Mouse (Mus musculus): ENCODE results near the gene Sfrp5. TPM values are rescaled to one million over a fixed set of nuclear protein-coding genes. Genes with fewer than 3 reads are reported as not detected.

Sfrp5 gene
- polyA plus RNA-seq, 1 experiment: 0.10 TPM

DNA sequence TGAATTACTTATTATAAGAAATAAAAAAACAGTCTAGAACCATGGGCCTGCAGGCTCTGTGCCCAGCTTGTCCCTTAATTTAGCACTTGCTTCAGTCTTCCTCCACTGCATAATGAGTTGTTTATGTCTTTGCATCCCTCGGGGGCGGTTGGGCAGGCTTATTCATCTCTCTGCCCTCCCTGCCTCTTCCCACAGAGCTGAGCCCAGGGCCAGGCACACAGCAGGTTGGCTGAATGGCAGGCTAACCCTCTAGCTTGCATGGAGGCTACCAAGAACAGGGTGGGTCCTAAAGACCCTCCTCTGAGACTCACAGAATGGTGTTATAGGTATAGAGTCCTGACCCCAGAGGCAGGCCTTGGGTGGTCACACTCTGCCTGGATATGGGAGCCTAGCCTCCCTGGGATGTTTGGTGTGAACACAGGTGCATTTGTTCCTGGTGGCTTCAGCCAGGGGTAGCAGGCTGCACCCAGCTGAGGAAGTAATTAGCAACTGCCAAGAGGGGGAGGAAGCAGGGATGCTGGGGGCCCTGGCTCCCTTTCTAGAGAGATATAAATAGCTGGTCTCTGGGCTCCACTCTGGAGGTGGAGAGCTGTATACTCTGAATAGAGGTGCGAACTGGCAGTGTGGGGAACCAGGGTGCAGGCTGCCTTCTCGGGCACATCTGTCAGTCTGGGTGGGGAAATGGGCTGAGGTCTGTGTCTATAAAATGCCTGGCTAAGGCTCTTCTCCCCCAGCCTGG lies 35.7 kb upstream of the Sfrp5 start:
- Histone ChIP-seq H3K4me3 (ENCODE audit: control insufficient read depth, low read depth, low read length) (no peak overlapping the region), H3K27me3 (ENCODE audit: control insufficient read depth, insufficient read depth, low read length) (no peaks in the 10 kb centered on the region), H3K27ac (ENCODE audit: control insufficient read depth, insufficient read depth, low read depth, low read length) (no peak overlapping the region), H3K4me1 (ENCODE audit: control insufficient read depth, insufficient read depth, low read length) (no peaks in the 10 kb centered on the region), H3K36me3 (ENCODE audit: control insufficient read depth, insufficient read depth, low read length) (no peaks in the 10 kb centered on the region)
- TF ChIP-seq POLR2A (IDR thresholded peaks at IDR 0.05; ENCODE audit: control insufficient read depth, low read depth, low read length) (no peak), CTCF (IDR thresholded peaks at IDR 0.05; ENCODE audit: control insufficient read depth, insufficient read depth, insufficient replicate concordance, low read depth, low read length) (no peak)

DNA sequence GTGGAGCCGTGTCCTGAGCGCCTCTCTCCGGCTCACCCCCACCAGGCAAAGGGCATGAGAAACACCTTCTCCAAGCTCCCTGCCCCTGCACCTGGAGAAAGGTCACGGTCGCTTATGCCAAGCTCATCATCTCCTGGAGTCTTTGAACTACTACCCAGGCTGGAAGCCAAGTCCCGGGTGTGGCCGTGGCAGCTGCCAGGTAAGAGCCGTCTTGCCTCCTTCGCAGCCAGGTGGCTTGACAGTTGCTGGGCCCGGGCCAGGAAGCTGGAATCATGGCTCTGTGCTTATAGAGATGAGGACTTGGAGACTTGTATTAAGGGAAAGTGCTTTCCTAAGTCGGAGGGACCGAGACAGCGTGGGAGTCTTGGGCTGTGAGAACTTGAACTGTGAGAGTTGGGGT lies 28.9 kb upstream of the Sfrp5 start:
- Histone ChIP-seq H3K27me3 (ENCODE audit: control insufficient read depth, insufficient read depth, low read length) (no peaks in the 10 kb centered on the region), H3K36me3 (ENCODE audit: control insufficient read depth, insufficient read depth, low read length) (no peaks in the 10 kb centered on the region), H3K4me1 (ENCODE audit: control insufficient read depth, insufficient read depth, low read length) (no peaks in the 10 kb centered on the region), H3K4me3 (ENCODE audit: control insufficient read depth, low read depth, low read length) (no peak overlapping the region), H3K27ac (ENCODE audit: control insufficient read depth, insufficient read depth, low read depth, low read length) (no peak overlapping the region)
- no peak for TF ChIP-seq CTCF (IDR thresholded peaks at IDR 0.05; ENCODE audit: control insufficient read depth, insufficient read depth, insufficient replicate concordance, low read depth, low read length)
- no peak for TF ChIP-seq POLR2A (IDR thresholded peaks at IDR 0.05; ENCODE audit: control insufficient read depth, low read depth, low read length)

DNA sequence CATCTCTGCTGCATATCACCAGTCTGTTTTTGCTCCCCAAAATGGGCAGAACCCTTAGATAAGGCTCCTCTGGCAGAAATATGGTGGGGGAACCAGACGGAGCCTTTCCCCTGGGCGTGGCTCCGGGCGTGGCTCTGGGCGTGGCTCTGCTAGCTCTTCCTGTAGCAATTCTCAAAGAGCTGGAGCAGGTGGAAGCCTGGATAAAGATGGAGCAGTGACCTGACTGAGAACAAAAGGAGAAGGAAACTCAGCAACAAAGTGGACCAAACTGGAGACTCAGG lies 28.2 kb upstream of the Sfrp5 start:
- Histone ChIP-seq H3K27me3 (ENCODE audit: control insufficient read depth, insufficient read depth, low read length) (no peaks in the 10 kb centered on the region), H3K27ac (ENCODE audit: control insufficient read depth, insufficient read depth, low read depth, low read length) (no peak overlapping the region), H3K4me3 (ENCODE audit: control insufficient read depth, low read depth, low read length) (no peak overlapping the region), H3K4me1 (ENCODE audit: control insufficient read depth, insufficient read depth, low read length) (no peaks in the 10 kb centered on the region), H3K36me3 (ENCODE audit: control insufficient read depth, insufficient read depth, low read length) (no peaks in the 10 kb centered on the region)
- TF ChIP-seq CTCF (IDR thresholded peaks at IDR 0.05; ENCODE audit: control insufficient read depth, insufficient read depth, insufficient replicate concordance, low read depth, low read length) (no peak), POLR2A (IDR thresholded peaks at IDR 0.05; ENCODE audit: control insufficient read depth, low read depth, low read length) (no peak)

DNA sequence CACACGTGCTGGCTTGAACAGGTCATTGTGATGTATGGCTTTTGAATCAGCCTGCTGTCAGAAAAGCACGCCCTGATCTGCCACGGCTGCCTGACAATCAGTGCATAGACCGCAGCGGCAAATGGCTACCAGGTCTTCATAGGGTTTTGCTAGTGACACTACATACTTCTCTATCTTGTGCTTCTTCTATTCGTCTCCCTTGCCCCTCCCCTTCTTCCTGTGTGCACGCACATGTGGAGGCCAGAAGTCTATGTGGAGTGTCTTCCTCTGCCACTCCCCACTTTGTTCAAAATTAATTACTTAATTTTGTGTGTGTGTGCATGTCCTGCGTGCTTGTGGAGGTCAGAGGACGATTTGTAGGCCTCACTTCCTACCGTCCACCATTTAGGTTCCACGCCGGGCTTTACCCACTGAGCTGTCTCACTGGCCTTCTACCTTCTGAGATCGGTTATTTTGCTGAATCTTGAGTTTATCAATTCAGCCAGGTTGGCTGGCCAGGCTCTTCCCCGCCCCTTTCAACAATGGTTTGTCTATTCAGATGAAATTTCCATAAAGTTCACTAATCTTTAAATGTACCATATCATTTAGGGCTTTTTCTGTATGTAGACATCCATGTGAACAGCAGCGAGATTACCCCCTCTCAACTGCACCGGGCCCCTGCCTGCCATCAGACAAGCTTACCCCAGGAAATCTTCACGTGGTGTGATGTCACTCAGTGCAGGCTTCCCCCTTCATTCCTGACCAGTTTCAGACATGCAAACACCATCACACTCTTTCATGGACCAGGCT lies 27.6 kb upstream of the Sfrp5 start:
- TF ChIP-seq POLR2A (IDR thresholded peaks at IDR 0.05; ENCODE audit: control insufficient read depth, low read depth, low read length): no peak
- no peak for TF ChIP-seq CTCF (IDR thresholded peaks at IDR 0.05; ENCODE audit: control insufficient read depth, insufficient read depth, insufficient replicate concordance, low read depth, low read length)

DNA sequence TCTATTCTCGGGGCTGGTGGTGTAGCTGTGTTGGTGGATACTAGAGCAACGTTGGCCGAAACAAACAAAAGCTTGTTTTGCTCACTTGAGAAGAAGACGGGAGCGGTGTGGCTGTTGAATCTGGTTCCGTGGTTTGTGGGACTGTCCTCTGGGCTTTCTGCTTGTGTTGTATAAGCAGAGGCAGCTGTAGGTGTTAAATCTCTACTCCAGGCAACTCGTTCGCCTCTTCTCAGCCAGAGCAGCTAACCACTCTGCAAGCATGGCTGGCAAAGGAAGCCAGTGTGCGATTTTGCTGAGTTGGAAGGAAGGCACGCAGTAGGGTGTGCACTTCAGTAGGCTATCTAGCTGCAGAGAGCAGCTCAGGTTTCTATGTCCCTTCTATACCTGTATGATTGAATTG lies 24.4 kb upstream of the Sfrp5 start:
- TF ChIP-seq POLR2A (IDR thresholded peaks at IDR 0.05; ENCODE audit: control insufficient read depth, low read depth, low read length) (no peak), CTCF (IDR thresholded peaks at IDR 0.05; ENCODE audit: control insufficient read depth, insufficient read depth, insufficient replicate concordance, low read depth, low read length) (no peak)
- H3K4me1 ChIP-seq (ENCODE audit: control insufficient read depth, insufficient read depth, low read length): no peaks in the 10 kb centered on the region
- H3K4me3 ChIP-seq (ENCODE audit: control insufficient read depth, low read depth, low read length): no peak overlapping the region
- H3K27me3 ChIP-seq (ENCODE audit: control insufficient read depth, insufficient read depth, low read length): no peaks in the 10 kb centered on the region
- no peak overlapping the region for H3K27ac ChIP-seq (ENCODE audit: control insufficient read depth, insufficient read depth, low read depth, low read length)
- no peaks in the 10 kb centered on the region for H3K36me3 ChIP-seq (ENCODE audit: control insufficient read depth, insufficient read depth, low read length)

More for the DNA sequence above, 27.6 kb upstream of the Sfrp5 start:
- Histone ChIP-seq H3K27ac (ENCODE audit: control insufficient read depth, insufficient read depth, low read depth, low read length) (no peak overlapping the region), H3K27me3 (ENCODE audit: control insufficient read depth, insufficient read depth, low read length) (no peaks in the 10 kb centered on the region), H3K36me3 (ENCODE audit: control insufficient read depth, insufficient read depth, low read length) (no peaks in the 10 kb centered on the region), H3K4me1 (ENCODE audit: control insufficient read depth, insufficient read depth, low read length) (no peaks in the 10 kb centered on the region), H3K4me3 (ENCODE audit: control insufficient read depth, low read depth, low read length) (no peak overlapping the region)

DNA sequence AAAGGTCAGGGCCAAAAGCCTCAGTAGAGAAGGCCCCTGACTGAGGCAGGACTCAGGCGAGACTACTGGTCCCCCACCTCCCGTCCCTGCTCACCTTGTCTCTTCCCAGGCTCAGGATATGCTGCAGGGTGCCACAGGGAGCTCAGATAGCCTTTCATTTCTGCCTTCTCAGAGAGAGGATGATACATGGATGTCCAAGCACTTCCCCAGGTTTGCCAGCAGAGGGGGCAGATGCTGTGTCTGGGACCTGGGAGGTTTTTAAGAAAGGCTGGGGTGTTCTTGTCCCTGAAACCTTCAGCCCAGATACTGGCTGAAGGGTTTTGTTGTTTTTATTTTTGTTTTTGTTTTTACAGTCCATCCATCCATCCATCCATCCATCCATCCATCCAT lies 15.3 kb upstream of the Sfrp5 start:
- no peaks in the 10 kb centered on the region for H3K4me1 ChIP-seq (ENCODE audit: control insufficient read depth, insufficient read depth, low read length)
- TF ChIP-seq CTCF (IDR thresholded peaks at IDR 0.05; ENCODE audit: control insufficient read depth, insufficient read depth, insufficient replicate concordance, low read depth, low read length) (peak; percentile 20; the same call in 1 of the 2 replicates), POLR2A (IDR thresholded peaks at IDR 0.05; ENCODE audit: control insufficient read depth, low read depth, low read length) (no peak)
- H3K4me3 ChIP-seq (ENCODE audit: control insufficient read depth, low read depth, low read length): no peak overlapping the region

DNA sequence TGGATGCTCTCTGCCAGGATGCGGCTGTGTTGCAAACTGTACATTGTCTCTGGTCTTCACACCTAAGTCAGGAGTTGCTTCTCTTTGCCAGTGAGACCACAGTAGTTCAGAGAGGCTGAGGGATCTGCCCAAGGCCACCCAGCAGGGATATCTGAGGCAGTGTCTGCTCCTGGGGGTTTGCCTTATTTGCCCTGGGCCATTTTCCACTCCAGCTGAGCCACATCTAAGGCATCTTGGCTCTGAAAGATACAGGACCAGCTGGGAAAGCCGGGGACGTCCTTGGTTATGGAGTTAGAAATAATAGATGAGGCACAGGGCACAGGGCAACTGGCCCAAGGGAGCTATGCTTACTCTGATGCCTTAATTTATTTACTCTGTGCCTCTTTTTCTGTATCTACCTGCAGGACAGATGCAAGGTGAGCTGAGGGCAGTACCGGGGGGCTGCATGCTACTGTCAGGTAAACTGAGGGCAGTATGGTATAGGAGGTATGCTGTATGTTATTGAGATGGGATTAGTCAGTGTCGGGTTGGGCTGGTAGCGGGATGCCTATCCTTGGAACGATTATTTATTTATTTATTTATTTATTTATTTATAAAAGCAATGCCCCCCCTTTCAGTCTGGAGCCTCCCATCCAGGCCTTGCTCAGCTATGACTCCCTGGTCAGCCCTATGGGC lies 14.8 kb upstream of the Sfrp5 start:
- Histone ChIP-seq H3K27me3 (ENCODE audit: control insufficient read depth, insufficient read depth, low read length) (no peaks in the 10 kb centered on the region), H3K27ac (ENCODE audit: control insufficient read depth, insufficient read depth, low read depth, low read length) (no peak overlapping the region), H3K36me3 (ENCODE audit: control insufficient read depth, insufficient read depth, low read length) (no peaks in the 10 kb centered on the region), H3K4me3 (ENCODE audit: control insufficient read depth, low read depth, low read length) (no peak overlapping the region), H3K4me1 (ENCODE audit: control insufficient read depth, insufficient read depth, low read length) (0 out of 2 replicates have a peak, but pooled peaks cover 2% of the 10 kb centered on the region)
- TF ChIP-seq POLR2A (IDR thresholded peaks at IDR 0.05; ENCODE audit: control insufficient read depth, low read depth, low read length) (no peak), CTCF (IDR thresholded peaks at IDR 0.05; ENCODE audit: control insufficient read depth, insufficient read depth, insufficient replicate concordance, low read depth, low read length) (no peak)

More for the DNA sequence above, 15.3 kb upstream of the Sfrp5 start:
- no peak overlapping the region for H3K27ac ChIP-seq (ENCODE audit: control insufficient read depth, insufficient read depth, low read depth, low read length)
- H3K27me3 ChIP-seq (ENCODE audit: control insufficient read depth, insufficient read depth, low read length): no peaks in the 10 kb centered on the region
- H3K36me3 ChIP-seq (ENCODE audit: control insufficient read depth, insufficient read depth, low read length): no peaks in the 10 kb centered on the region
